Mouse (Mus musculus) kidney, embryonic 15.5 days (tissue): ENCODE results near the gene Exosc9. TPM values are rescaled to one million over a fixed set of nuclear protein-coding genes. Genes with fewer than 3 reads are reported as not detected.

Source experiments
- polyA plus RNA-seq: library from polyadenylated mRNA; unstranded; fragments of >200 nt; fragmentation: Nextera tagmentation; extraction: Ambion mirVana; gene quantifications from 2 replicates; pipeline ENCODE4 v1.2.1, GENCODE M21; 2015

The Exosc9 gene
- polyA plus RNA-seq, 1 experiment from 2014 or later, result 70.7 TPM

Other genes starting within 250 kb of the Exosc9 start
- 289 and 314 TPM in 2 replicates for gene Anxa5, start 76.7 kb upstream of the Exosc9 start, polyA plus RNA-seq
- 1.2 and 1.8 TPM in 2 replicates for gene 1810062G17Rik, start 76.7 kb upstream of the Exosc9 start, polyA plus RNA-seq
- 0.05 TPM in 2 replicates for gene Gm11549, start 30.8 kb upstream of the Exosc9 start, polyA plus RNA-seq
- 185 and 190 TPM in 2 replicates for gene Ccna2, start 19.5 kb downstream of the Exosc9 start, polyA plus RNA-seq
- 17.5 TPM in 2 replicates for gene Bbs7, start 60.9 kb downstream of the Exosc9 start, polyA plus RNA-seq
- 8.6 and 9.9 TPM in 2 replicates for gene Trpc3, start 137.6 kb downstream of the Exosc9 start, polyA plus RNA-seq